Mouse (Mus musculus) C2C12 (cell line): Measurements from ENCODE around the gene Zfp423. TPM values are rescaled to one million over a fixed set of nuclear protein-coding genes. Genes with fewer than 3 reads are reported as not detected.

Source experiments
- H3K27me3 ChIP-seq: one replicate; pipeline ENCODE4 v1.6.1; 2011; ENCODE audit not compliant: control insufficient read depth, insufficient read depth, insufficient read length
- H3K36me3 ChIP-seq: one replicate; pipeline ENCODE4 v1.6.1; 2011; ENCODE audit not compliant: control insufficient read depth, insufficient read depth
- H3K4me3 ChIP-seq: one replicate; pipeline ENCODE4 v1.5.1; 2011; ENCODE audit warnings: mild to moderate bottlenecking, control low read depth; ENCODE audit not compliant: poor library complexity, insufficient read depth, severe bottlenecking
- H3K79me2 ChIP-seq: one replicate; pipeline ENCODE4 v1.6.1; 2011; ENCODE audit not compliant: control insufficient read depth, insufficient read depth
- H3K79me3 ChIP-seq: one replicate; pipeline ENCODE4 v1.6.1; 2011; ENCODE audit warnings: low read depth, control low read depth
- H3ac ChIP-seq: one replicate; pipeline ENCODE3; 2011; ENCODE audit warnings: low read depth; ENCODE audit not compliant: control insufficient read depth, insufficient read length
- CEBPB ChIP-seq: IDR thresholded peaks from one replicate; pipeline ENCODE4 v1.6.1; 2011; ENCODE audit warnings: low read depth, mild to moderate bottlenecking, control low read depth, moderate library complexity
- CTCF ChIP-seq: IDR thresholded peaks from one replicate; pipeline ENCODE4 v1.5.1; 2011; ENCODE audit not compliant: control insufficient read depth, insufficient read depth, insufficient read length
- FOSL1 ChIP-seq: IDR thresholded peaks from one replicate; pipeline ENCODE4 v1.8.0; 2011; ENCODE audit warnings: mild to moderate bottlenecking, low read length; ENCODE audit not compliant: poor library complexity, insufficient read depth, severe bottlenecking
- MAX ChIP-seq: IDR thresholded peaks from one replicate; pipeline ENCODE4 v1.6.1; 2011; ENCODE audit warnings: mild to moderate bottlenecking, control low read depth
- MYOD1 ChIP-seq: IDR thresholded peaks from one replicate; pipeline ENCODE4 v1.6.1; 2011; ENCODE audit warnings: low read depth; ENCODE audit not compliant: control insufficient read depth, insufficient read length
- MYOG ChIP-seq: IDR thresholded peaks from one replicate; pipeline ENCODE4 v1.6.1; 2011; ENCODE audit not compliant: control insufficient read depth, insufficient read length; ENCODE audit errors: extremely low read depth
- USF1 ChIP-seq: IDR thresholded peaks from one replicate; pipeline ENCODE4 v1.6.1; 2011; ENCODE audit warnings: low read depth, mild to moderate bottlenecking, control low read depth, moderate library complexity
- polyA plus RNA-seq: library from polyadenylated mRNA; unstranded; fragments of >200 nt; fragmentation: generic; extraction: Trizol; gene quantifications from one replicate; pipeline ENCODE4 v1.2.1, GENCODE M21; 2012; ENCODE audit warnings: missing spikeins

The Zfp423 gene
- polyA plus RNA-seq, 1 experiment = 0.14 TPM

- TF ChIP-seq CTCF (no peak), FOSL1 (no peak)
- Histone ChIP-seq H3K79me2 (no peaks in the 10 kb centered on the region), H3K36me3 (no peaks in the 10 kb centered on the region), H3K79me3 (no peaks in the 10 kb centered on the region), H3ac (no peak overlapping the region), H3K27me3 (no peaks in the 10 kb centered on the region), H3K4me3 (no peak overlapping the region)
Observed at GRCm38 (mm10) chr8:87881088-87881487, 78.3 kb downstream of the Zfp423 start.

- no peak overlapping the region for H3ac ChIP-seq
- peaks cover 4% of the 10 kb centered on the region for H3K27me3 ChIP-seq
- H3K79me3 ChIP-seq = no peaks in the 10 kb centered on the region
- no peak for TF ChIP-seq MAX
- no peak for TF ChIP-seq CEBPB
- no peak for TF ChIP-seq MYOG
- no peak for TF ChIP-seq FOSL1
- TF ChIP-seq CTCF = no peak
- TF ChIP-seq MYOD1 = no peak
- no peak for TF ChIP-seq USF1
- H3K36me3 ChIP-seq = no peaks in the 10 kb centered on the region
- no peak overlapping the region for H3K4me3 ChIP-seq
- H3K79me2 ChIP-seq = no peaks in the 10 kb centered on the region
Observed at GRCm38 (mm10) chr8:87875852-87876251, 83.5 kb downstream of the Zfp423 start.

GRCm38 (mm10) chr8:87875452-87875851 is 83.9 kb downstream of the Zfp423 start:
- no peaks in the 10 kb centered on the region for H3K79me3 ChIP-seq
- no peak overlapping the region for H3ac ChIP-seq
- TF ChIP-seq FOSL1 (no peak), MYOD1 (no peak)
- H3K79me2 ChIP-seq = no peaks in the 10 kb centered on the region
- no peak overlapping the region for H3K4me3 ChIP-seq
- peaks cover 4% of the 10 kb centered on the region for H3K27me3 ChIP-seq
- no peaks in the 10 kb centered on the region for H3K36me3 ChIP-seq

GRCm38 (mm10) chr8:87872987-87873550 is 86.3 kb downstream of the Zfp423 start:
- Histone ChIP-seq H3ac (no peak overlapping the region), H3K79me3 (no peaks in the 10 kb centered on the region), H3K27me3 (peaks cover 4% of the 10 kb centered on the region), H3K4me3 (no peak overlapping the region), H3K79me2 (no peaks in the 10 kb centered on the region), H3K36me3 (no peaks in the 10 kb centered on the region)
- no peak for TF ChIP-seq MYOG
- no peak for TF ChIP-seq USF1
- no peak for TF ChIP-seq MAX

GRCm38 (mm10) chr8:87872356-87872930 is 87.0 kb downstream of the Zfp423 start:
- no peaks in the 10 kb centered on the region for H3K79me3 ChIP-seq
- H3K36me3 ChIP-seq = no peaks in the 10 kb centered on the region
- H3K27me3 ChIP-seq = peaks cover 4% of the 10 kb centered on the region
- no peak overlapping the region for H3K4me3 ChIP-seq
- no peaks in the 10 kb centered on the region for H3K79me2 ChIP-seq
- no peak overlapping the region for H3ac ChIP-seq
- TF ChIP-seq CTCF = no peak
- no peak for TF ChIP-seq FOSL1
- TF ChIP-seq USF1 = no peak
- no peak for TF ChIP-seq MYOG
- TF ChIP-seq MAX = no peak
- no peak for TF ChIP-seq MYOD1
- TF ChIP-seq CEBPB = no peak

GRCm38 (mm10) chr8:87866586-87866985 is 92.8 kb downstream of the Zfp423 start:
- Histone ChIP-seq H3K79me2 (no peaks in the 10 kb centered on the region), H3K36me3 (no peaks in the 10 kb centered on the region), H3K27me3 (peaks cover 3% of the 10 kb centered on the region), H3ac (no peak overlapping the region), H3K4me3 (no peak overlapping the region), H3K79me3 (no peaks in the 10 kb centered on the region)
- TF ChIP-seq CTCF = no peak
- no peak for TF ChIP-seq MYOD1
- TF ChIP-seq MYOG = no peak
- TF ChIP-seq USF1 = no peak
- no peak for TF ChIP-seq FOSL1
- no peak for TF ChIP-seq MAX
- TF ChIP-seq CEBPB = no peak
